Mouse (Mus musculus) kidney, adult 9 months (tissue): ENCODE results near the gene Acer3.

Source experiments
- DNase-seq: peaks from one replicate; pipeline ENCODE4 v3.0.0; 2022

Gene Acer3

DNA sequence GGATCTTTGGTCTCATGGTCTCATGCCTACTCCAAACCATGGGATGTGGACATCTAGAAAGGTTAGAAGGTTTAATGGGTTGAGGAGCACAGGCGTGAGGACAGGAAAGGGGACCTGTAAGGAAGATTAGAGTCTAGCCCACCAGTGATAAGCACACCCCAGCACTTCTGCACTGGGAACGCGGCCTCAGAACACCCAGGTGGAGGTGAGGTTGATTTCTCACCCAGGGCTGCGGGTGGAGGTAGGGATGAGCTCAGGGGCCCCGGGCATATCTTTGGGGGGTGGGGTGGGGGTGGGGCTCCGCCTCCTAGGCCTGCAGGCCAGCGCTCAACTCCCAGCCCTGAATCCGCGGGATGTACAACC lies 143.5 kb downstream of the Acer3 start:
- no peak for DNase-seq

DNA sequence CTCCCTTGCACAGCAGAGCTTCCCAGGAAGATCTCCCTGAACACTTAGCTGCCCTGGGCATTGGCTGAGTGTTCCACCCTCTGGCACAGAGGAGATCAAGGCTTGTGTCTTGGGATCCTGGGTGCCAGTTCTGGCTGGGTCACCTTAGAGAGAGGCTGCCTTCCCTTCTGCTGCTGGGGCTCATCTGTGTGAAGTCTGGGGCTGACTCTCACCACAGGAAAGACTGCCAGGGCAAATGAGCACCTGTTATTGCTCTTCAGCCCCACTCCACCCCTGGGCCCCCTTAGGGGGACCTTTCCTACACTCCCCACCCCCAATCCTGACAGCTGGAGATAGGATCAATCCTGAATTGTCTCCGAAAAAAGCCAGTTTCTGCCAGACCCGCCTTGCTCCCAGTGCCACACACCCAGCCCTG lies 143.9 kb downstream of the Acer3 start:
- no peak for DNase-seq

DNA sequence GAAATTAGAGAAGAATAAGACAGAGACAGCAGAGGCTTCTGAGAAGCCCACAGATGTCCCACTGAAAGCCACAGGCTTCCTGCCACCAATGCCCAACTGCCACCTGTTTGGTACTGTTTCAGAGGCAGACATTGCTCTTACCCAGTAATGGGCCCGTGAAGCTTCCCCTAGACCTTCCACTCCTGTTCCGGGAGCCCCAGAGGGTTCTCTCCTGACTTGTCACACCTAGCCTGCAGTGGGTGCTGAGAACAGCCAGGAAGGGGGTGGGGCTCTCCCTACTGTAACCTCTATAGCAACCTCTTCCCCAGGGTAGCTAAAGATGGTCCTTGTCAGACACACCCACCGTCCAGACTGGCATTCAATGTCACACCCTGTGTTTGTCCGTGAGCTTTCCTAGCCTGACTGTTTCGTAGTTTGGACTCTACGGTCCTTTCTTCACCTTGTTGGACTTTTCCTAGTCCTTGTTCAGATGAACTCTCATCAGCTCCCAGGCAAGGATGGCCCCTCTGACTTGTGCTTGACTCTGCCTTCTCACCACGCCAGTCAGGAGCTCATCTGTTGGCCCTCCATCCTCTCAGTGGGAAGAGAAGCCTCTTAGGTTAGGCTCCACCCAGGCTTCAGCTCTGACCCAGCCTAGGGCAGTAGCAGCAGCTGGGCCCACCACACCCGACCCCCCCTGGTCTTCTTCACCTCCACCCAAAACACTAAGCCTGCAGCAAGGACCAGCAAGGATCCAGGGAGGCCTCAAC lies 144.5 kb downstream of the Acer3 start:
- DNase-seq = no peak

DNA sequence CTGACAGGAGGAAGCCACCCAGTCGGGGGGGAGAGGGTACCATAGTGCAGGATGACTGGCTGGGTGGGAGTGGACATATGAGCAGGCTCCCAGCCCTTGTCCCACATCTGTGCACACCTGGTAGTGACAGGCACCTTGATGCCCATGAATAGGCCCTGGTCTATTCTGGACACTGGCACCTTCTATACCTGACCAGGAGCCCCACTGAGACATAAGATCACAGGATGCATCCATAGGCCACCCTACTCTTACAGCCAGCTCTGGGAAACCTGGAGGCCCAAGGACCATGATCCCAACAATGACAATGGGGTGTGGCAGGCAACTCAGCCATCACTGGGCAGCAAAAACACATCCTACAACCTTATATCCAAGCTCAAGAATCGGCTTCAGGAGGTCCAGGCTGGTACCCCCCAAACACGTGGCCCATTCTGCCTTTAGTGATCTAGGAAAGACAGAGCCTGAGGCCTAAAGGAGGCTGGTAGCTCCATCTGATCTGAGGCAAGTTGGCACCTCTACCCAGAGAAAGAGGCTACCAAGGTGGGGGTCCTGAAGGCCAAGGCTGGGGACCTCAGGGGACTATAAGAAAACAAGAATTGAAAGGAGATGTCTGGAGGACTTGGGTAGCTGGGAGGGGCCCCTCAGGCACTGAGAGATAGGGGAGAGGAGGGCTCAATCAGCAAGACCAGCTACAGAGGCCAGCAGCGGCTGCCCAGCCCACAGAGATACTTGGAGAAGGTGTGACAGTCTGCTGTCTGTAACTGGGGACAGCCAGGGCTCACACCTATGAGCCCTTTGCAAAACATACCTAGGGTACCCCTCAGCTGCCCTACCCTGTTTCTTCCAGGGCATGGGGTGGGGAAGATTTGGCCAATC lies 145.9 kb downstream of the Acer3 start:
- DNase-seq = no peak

DNA sequence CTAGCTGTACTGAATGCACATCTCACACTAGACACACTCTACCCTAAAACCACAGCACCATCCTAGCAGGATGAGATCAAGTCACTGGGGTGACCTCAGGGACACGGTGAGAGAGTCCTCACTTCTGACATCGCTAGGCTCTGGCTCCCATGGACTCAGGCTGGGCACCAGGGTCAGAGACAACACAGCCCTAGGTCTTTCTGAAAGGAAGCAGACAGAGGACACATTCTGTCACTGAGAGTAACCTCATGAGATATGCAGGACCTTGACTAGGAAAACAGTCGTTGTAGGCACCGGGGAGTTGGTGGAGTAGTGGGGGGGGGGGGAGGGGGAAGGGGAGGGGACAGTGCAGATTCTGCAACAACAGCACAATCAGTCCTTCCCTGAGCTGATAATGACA lies 147.6 kb downstream of the Acer3 start:
- DNase-seq = no peak

DNA sequence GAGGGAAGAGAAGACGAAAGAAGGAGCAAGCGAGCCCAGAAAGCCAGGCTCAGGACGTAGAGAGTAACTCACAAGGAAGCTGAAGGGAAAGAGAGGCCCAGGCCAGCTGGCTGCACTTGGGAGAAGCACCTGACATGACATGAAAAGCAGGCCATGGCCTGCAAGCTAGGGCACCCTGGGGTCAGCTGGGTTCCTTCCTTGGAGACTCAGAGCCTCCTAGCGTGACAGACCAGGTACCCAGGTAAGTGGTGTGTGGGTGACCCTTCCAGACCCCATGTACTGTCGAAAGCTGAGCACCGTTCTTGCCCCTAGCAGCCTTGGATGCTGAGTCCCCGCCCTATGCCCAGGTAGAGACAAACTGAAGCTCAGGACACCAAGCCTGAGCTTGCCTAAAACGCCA lies 148.3 kb downstream of the Acer3 start:
- DNase-seq = no peak

DNA sequence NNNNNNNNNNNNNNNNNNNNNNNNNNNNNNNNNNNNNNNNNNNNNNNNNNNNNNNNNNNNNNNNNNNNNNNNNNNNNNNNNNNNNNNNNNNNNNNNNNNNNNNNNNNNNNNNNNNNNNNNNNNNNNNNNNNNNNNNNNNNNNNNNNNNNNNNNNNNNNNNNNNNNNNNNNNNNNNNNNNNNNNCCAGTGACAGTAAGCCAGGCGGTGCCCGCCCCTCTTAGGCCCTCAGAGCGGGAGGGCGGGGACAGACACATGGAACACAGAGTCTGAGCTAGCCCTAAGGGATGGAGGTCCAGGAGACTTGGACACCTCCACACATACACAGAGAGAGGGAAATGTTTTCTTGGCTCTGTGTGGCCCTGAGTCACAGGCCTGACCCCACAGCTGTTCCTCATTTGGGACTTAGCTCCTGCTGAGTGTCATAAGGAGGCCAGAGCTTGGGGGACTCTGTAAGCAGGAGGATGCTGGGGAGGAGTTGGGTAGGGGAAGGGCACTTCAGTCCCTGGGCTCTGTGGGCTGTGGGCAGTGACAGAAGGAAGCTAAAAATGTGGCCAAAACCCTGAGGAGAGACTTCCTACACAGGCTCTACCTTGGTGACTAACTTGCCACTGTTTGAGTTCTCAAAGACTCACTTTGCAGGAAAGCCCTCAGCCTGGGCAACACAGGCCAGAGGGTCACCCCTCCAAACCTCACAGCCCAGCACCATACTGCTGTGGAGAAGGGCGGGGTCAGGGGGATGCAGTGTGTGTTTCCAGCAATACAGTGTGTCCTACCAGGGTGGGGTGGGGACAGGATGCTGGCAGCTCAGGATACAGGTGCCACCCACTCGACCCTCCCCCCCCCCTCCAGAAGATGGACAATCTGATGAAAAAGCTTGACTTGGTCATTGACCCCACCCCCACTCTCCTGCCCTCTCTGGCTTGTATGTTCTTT lies 149.6 kb downstream of the Acer3 start:
- DNase-seq = no peak

DNA sequence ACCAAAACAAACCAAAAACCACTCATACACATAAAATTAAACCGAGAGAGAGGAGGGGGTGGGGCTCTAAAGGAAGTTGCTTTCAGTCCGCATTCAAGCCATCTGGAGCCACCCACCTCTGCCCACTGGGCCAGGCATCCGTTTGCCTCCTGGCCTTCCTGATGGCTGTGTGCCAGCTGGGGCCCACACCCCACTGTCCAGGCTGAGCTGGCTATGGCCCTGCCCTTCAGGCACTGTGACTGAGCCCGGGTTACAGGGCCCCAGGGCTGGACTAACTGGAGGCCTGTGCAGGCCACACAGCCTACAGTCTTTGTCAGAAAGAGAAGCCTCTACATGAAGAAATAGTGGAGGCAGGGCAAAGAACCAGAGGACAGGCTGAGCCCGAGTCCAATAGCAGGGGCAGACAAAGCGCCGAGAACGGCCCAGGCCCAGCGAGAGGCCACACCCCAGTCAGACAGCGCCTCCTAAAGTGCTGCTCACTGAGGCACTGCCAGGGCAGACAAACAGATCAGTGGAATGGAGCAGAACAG lies 155.9 kb downstream of the Acer3 start:
- no peak for DNase-seq

DNA sequence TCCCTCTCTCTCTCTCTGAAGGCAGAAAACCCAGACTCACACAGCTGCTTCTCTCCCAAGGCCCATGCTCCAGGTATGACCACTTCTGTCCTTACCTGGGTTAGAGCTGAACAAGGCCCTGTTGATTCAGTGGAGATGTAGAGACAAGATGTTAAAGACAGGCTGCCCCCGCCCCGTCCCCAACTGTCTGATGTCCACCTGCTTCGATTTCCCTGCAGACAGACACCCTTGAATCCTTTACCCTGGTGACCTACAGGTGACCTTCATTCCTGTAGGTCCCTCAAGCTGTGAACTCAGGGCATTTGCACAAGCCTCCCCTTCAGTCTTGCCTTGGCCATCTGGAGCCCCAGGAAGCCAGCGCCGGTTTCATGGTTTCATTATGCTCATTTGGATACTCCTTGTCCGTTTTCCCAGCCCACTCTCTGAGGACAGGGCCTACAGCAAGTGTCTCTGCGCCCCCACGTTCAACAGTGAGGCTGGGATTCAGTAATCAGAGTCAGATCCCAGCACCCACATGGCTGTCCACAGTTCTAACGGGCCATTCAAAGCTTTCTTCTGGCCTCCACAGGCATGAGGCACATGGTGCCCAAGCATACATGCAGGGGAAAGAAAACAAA lies 156.5 kb downstream of the Acer3 start:
- no peak for DNase-seq

DNA sequence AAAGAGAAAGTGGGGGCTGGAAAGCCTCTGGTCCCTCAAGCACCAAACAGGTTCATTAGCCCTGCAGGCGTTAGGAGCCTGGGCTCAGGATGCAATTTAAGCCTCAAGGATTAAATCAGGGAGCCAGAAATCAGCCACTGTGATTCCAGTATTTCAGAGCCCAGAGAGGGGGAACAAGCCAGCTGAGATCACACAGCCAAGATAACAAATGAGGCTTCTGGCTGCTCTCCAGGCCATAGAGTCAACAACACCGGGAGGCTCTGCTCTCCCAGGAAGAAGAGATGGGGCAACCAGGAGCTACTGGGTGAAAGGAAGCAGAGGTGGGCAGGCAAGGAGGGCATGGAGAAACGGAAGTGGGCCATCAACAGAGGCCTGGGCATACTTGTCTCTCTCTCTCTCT lies 157.3 kb downstream of the Acer3 start:
- no peak for DNase-seq

DNA sequence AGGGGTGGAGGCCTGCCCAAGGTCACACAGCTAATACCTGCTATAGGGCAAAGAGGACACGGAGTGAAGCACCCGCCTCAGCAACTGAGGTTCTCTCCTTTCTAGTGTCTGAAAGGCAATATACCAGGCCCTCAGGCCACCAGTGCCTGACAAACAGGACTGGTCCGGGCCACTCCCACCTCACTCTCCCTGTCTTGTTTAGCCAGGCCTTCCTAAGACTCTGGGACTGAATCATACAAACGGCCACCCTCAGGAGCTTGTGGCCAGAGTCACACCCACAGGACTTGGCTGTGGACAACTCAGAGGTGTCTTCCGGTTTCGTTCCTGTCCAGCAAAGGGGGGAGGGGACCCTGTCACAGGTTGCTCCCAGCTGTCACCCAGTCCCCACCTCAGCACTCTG lies 158.8 kb downstream of the Acer3 start:
- DNase-seq = no peak

DNA sequence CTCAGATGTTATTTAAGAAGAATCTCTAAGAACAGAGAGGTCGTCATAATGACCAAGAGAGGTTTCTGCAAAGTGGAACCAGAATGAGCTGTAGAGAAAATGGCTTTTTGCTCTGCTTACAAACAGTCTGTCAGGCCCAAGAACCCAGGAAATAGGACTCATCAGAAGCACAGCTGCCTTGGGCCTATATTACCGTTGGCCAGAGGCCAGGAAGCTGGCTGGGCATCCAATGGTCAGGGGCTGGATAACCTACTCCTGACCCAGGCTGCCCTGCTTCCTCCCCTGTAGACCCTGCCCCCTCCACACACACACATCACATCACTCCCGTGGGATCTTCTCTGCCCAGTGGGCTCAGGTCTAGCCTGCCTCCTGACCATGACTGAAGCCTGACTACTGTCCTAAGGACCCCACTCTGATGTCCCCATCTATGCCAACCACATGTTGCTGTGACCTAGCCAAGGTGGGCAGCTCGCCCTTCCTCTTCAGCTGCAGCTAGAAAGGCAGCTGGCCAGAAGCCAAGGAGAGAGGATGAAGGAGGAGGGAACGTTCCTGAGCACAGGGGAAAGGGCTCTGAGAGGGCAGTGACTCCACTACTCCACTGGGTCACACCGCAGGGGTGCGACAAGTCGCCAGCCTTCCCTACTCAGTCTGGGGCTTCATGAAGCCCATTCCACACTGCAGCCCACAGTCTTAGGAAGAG lies 160.8 kb downstream of the Acer3 start:
- DNase-seq = no peak

DNA sequence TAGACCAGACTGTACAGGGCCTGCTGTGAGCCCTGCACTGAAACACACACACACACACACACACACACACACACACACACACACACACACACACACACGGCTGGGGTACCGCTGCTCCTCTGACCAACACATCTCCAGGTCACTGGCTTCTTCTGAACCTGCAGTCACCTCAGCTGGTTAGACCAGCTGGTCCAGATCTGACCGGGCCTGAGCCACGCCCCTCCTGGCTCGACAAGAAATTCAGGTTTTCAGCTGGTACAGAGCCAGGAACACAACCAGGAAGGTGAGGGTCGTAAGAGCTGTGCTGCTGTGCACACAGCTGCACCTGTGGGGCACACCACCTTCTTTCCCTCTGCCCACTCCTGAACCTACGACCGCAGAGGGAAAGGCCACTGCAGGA lies 162.5 kb downstream of the Acer3 start:
- peak; percentile 80 for DNase-seq

DNA sequence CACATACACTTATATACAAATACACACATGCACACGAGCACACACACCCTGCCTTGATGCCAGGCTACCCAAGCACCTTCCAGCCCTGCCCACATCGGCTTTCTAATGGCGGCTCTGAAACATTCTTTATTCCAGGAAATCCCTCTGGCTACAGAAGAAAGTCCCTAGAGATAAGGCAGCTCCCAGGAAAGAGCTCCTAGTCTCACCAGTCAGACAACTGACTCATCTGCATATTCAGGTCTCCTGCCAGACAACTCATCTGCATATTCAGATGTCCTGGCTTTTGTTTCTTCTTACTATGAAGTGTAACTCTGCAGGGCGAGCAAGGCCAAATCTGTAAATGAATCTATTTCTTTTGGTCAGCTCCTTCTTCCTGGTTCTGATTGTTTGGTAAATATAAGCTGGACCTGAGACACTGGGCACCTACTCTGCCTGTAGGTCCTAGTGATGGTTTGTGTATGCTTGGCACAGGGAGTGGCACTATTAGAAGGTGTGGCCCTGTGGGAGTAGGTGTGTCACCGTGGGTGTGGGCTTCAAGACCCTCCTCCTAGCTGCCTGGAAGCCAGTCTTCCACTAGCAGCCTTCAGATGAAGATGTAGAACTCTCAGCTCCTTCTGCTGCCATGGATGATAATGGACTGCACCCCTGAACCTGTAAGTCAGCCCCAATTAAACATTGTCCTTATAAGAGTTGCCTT lies 163.2 kb downstream of the Acer3 start:
- DNase-seq = no peak
